30 mouse cellular contexts compared by ENCODE assay signal in the genomic region with DNA sequence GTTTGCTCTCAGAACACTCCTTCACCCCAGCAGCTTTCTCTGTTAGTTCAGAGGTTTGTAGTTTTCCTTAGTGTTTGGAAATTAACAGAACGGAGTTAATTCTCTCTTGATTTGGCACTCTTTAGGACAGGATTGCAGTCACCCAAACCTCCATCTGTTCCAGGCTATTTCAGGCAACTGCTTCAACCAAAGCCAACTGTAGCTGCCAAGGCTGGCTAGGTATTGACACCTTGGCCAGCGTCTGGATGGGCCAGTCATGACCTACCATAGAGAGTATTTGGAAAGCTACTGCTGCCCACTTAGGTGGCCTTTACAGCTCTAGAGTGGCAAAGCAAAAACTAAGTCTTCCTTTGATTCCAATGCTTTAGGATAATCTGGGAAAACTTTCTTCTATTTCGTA.
DNase-seq lines count a peak whose midpoint lies in the region; ATAC-seq and TF ChIP-seq lines count a peak whose summit lies in the region.
"Had no signal": no experiment of that assay in that cellular context is flagged by ENCODE, and none has a peak within 500 bp of the region (broad histone marks: within the 10 kb centered on the region; RNA-seq: fewer than 3 reads in every experiment).

No protein-coding gene starts in this region.

- H3K9me3 ChIP-seq in heart, embryonic 12.5 days (replicated peaks) = no peaks in the 10 kb centered on the region
- H3K9me3 ChIP-seq: embryonic facial prominence, embryonic 12.5 days; heart, embryonic 15.5 days; hindbrain, embryonic 13.5 days; kidney, embryonic 15.5 days; limb, embryonic 13.5 days; lung, embryonic 15.5 days; neural tube, embryonic 12.5 days had no signal

- TF ChIP-seq CTCF in left cerebral cortex, adult 2 months (IDR thresholded peaks at IDR 0.05) = no peak

- no peak overlapping the region for H3K9ac ChIP-seq in heart, embryonic 12.5 days
- H3K9ac ChIP-seq: embryonic facial prominence, embryonic 12.5 days; heart, embryonic 15.5 days; hindbrain, embryonic 13.5 days; kidney, embryonic 15.5 days; limb, embryonic 13.5 days; lung, embryonic 15.5 days; neural tube, embryonic 12.5 days had no signal

- H3K4me1 ChIP-seq in heart, embryonic 12.5 days (replicated peaks) = no peaks in the 10 kb centered on the region
- H3K4me1 ChIP-seq: embryonic facial prominence, embryonic 12.5 days; heart, embryonic 15.5 days; hindbrain, embryonic 13.5 days; kidney, embryonic 15.5 days; limb, embryonic 13.5 days; lung, embryonic 15.5 days; neural tube, embryonic 12.5 days had no signal

- WGBS in heart, embryonic 12.5 days = 79% methylated on average over 3 of the region's 3 CpGs

- no peak overlapping the region for H3K4me2 ChIP-seq in heart, embryonic 12.5 days
- H3K4me2 ChIP-seq: embryonic facial prominence, embryonic 12.5 days; heart, embryonic 15.5 days; hindbrain, embryonic 13.5 days; kidney, embryonic 15.5 days; limb, embryonic 13.5 days; liver, embryonic 11.5 days; lung, embryonic 15.5 days; midbrain, embryonic 11.5 days; neural tube, embryonic 12.5 days had no signal

- no peaks in the 10 kb centered on the region for H3K36me3 ChIP-seq in heart, embryonic 12.5 days
- H3K36me3 ChIP-seq: embryonic facial prominence, embryonic 12.5 days; heart, embryonic 15.5 days; hindbrain, embryonic 13.5 days; kidney, embryonic 15.5 days; limb, embryonic 13.5 days; lung, embryonic 15.5 days; neural tube, embryonic 12.5 days had no signal

- DNase-seq in heart, adult 11 months = peak; percentile 91
- peak; percentile 85 for DNase-seq in cerebellum, adult 11 months
- peak; percentile 82 to 94 for DNase-seq in cerebellum, adult 18-20 months
- peak; percentile 84 to 86 for DNase-seq in cerebellum, postnatal 10 days
- DNase-seq in left cerebral cortex, adult 2 months (ENCODE audit: extremely low spot score in 1 of 2, low spot score in 2 of 2) = no peak
- DNase-seq in MN1 (ENCODE audit: low spot score) = no peak
- DNase-seq: adrenal gland, adult 2 months; adrenal gland, postnatal 36 days; B cell, adult 2 months; embryo, embryonic 11 days; heart, postnatal 36 days; kidney, postnatal 25 days; right cerebral cortex, adult 18-20 months; thymus, postnatal 14 days had no signal

- intact Hi-C loops in left cerebral cortex, adult 2 months (cut with DNase I) = no loop called here

- ATAC-seq in heart, embryonic 12.5 days (ENCODE audit: insufficient number of reproducible peaks, low FRiP score) = no peak
- ATAC-seq in monocyte, adult 5-6 weeks (replicated peaks; ENCODE audit: insufficient number of reproducible peaks, low FRiP score, low TSS enrichment, poor library complexity, severe bottlenecking) = no peak
- ATAC-seq: activated CD4-positive, CD25-positive, alpha-beta regulatory T cell, adult 4 months; forebrain, embryonic 14.5 days; intestine, postnatal 0 days; midbrain, embryonic 16.5 days had no signal

- H3K27ac ChIP-seq in heart, embryonic 12.5 days (ENCODE audit: poor library complexity, severe bottlenecking) = no peak overlapping the region
- no peak overlapping the region for H3K27ac ChIP-seq in left cerebral cortex, adult 2 months
- H3K27ac ChIP-seq: embryonic facial prominence, embryonic 12.5 days; heart, embryonic 15.5 days; hindbrain, embryonic 13.5 days; kidney, embryonic 15.5 days; limb, embryonic 13.5 days; lung, embryonic 15.5 days; neural tube, embryonic 12.5 days had no signal

- H3K4me3 ChIP-seq in heart, embryonic 12.5 days = no peak overlapping the region
- H3K4me3 ChIP-seq in left cerebral cortex, adult 2 months = no peak overlapping the region
- H3K4me3 ChIP-seq: embryonic facial prominence, embryonic 12.5 days; heart, embryonic 15.5 days; hindbrain, embryonic 13.5 days; kidney, embryonic 15.5 days; limb, embryonic 13.5 days; lung, embryonic 15.5 days; myocyte; neural tube, embryonic 12.5 days had no signal

- no peaks in the 10 kb centered on the region for H3K27me3 ChIP-seq in heart, embryonic 12.5 days (replicated peaks)
- H3K27me3 ChIP-seq: embryonic facial prominence, embryonic 12.5 days; heart, embryonic 15.5 days; hindbrain, embryonic 13.5 days; kidney, embryonic 15.5 days; limb, embryonic 13.5 days; lung, embryonic 15.5 days; neural tube, embryonic 12.5 days had no signal

Comparison
In these comparisons a context has a peak if more than half of its experiments do, and no peak if none do; other contexts are left out.
1. DNase-seq: peak in heart, adult 11 months (single experiment), cerebellum, adult 11 months (single experiment), cerebellum, adult 18-20 months (2 of 2) and cerebellum, postnatal 10 days (2 of 2); none in left cerebral cortex, adult 2 months (0 of 2) and MN1 (single experiment).